Mouse (Mus musculus) left cerebral cortex, adult 2 months (tissue): ENCODE measurements around the gene Pabpn1. TPM values are rescaled to one million over a fixed set of nuclear protein-coding genes. Genes with fewer than 3 reads are reported as not detected.

Source experiments
- DNase-seq, 2 experiments: peaks; one replicate each; pipeline ENCODE4 v3.0.0; 2021 to 2022; ENCODE audit warnings: low spot score in 2 of 2, mixed read lengths in 1 of 2; ENCODE audit errors: extremely low spot score in 1 of 2
- H3K27ac ChIP-seq: fragments of 200-600 bp; 2 replicates; pipeline ENCODE4 v1.8.1; 2022
- H3K4me3 ChIP-seq: fragments of 200-600 bp; 2 replicates; pipeline ENCODE4 v1.8.1; 2022
- CTCF ChIP-seq: fragments of 200-600 bp; IDR thresholded peaks from 2 replicates; pipeline ENCODE4 v1.8.1; 2022; ENCODE audit warnings: antibody characterized with exemption, mild to moderate bottlenecking, moderate library complexity
- intact Hi-C: fragments of 180-260 bp; cut with DNase I; formaldehyde crosslinking; loops from one replicate; pipeline ENCODE4 v1.15.1; 2025
- total RNA-seq, 2 experiments: library from RNA; stranded (reverse); gene quantifications; 2 replicates each; pipeline ENCODE4 v1.2.3; 2021

Pabpn1 gene
- total RNA-seq, 2 experiments from 2014 or later, result 247 to 267 TPM

GRCm38 (mm10) chr14:54868026-54868425 lies 24.3 kb upstream of the Pabpn1 start:
- no peak for TF ChIP-seq CTCF
- intact Hi-C loops, result no loop called here
- DNase-seq, result no peak
- Histone ChIP-seq H3K4me3 (no peak overlapping the region), H3K27ac (no peak overlapping the region)

GRCm38 (mm10) chr14:54870861-54871260 lies 21.4 kb upstream of the Pabpn1 start, which contains the start of gene Homez:
Gene Homez (minus strand): TSS chr14:54870961.
- no peak for TF ChIP-seq CTCF
- Histone ChIP-seq H3K4me3 (no peak within 1 kb of the TSS), H3K27ac (no peak within 1 kb of the TSS)
- DNase-seq, result no peak
- intact Hi-C loops, result no loop called here

DNA sequence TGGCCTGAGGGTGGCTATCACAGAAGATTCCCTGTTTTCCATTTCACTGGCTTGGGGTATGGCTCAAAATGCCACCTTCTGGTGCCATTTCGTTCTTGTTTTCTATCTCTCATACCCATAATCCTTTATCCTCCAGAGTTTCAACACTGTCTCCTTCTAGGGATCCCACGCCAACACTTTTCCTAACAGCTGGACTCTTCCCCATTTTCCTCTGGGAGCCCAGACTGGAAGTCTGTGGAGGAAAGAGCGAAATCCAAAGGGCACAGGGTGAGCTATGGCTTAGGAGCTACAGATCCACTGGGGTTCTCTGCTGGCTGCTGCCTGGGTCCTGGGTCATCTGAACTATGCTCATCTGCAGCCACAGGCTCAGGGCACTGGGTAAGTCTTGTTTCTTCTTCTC lies 18.1 kb upstream of the Pabpn1 start:
- TF ChIP-seq CTCF, result no peak
- no peak overlapping the region for H3K4me3 ChIP-seq
- intact Hi-C loops, result no loop called here
- DNase-seq, result no peak
- H3K27ac ChIP-seq, result no peak overlapping the region

- no peak for TF ChIP-seq CTCF
- DNase-seq, result no peak
- intact Hi-C loops, result no loop called here
- Histone ChIP-seq H3K27ac (peak overlapping the region; percentile 97), H3K4me3 (peak overlapping the region; percentile 96)
Measured at GRCm38 (mm10) chr14:54875844-54876538, 16.3 kb upstream of the Pabpn1 start.

GRCm38 (mm10) chr14:54876539-54877047 lies 15.7 kb upstream of the Pabpn1 start:
- intact Hi-C loops, result no loop called here
- peak overlapping the region; percentile 96 for H3K4me3 ChIP-seq
- TF ChIP-seq CTCF, result no peak
- peak; percentile 91 to 92 for DNase-seq
- peak overlapping the region; percentile 97 for H3K27ac ChIP-seq

DNA sequence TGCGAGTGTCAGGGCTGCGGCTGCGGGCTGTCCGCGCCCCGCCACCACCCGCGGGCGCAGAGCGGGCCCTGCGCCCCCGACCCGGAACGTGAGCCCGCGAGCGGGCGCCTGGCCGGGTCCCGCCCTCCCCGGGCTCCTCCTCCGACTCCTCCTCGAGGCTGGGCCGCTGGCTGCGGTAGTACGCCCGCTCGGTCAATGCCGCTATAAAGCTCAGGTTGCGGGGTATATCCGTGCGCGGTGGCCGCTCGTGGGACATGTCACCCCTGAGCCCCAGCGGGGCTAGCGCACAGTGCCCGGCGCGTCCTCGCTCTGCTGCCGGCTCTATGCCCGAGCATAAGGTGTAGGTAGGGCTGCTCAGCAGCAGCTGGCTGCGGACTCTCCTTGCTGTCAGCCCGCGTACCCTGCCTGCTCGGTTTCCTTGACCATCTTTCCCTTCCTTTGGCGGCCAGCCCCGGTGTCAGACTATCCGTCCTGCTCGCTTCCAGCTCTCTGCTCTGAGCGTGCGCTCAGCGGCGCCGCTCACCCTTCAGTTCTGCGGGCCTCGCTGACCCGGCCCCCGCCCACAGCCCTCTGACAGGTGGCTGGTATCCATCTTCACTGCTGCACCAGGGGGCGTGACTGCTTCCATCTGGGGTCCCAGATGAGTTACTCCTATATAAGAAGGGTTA lies 15.1 kb upstream of the Pabpn1 start, which contains the start of gene Ppp1r3e:
Ppp1r3e (minus strand) TSS at position 503 of the 668 bp plus-strand sequence.
- TF ChIP-seq CTCF, result no peak; the same call in 1 of the 2 replicates
- intact Hi-C loops, result no loop called here
- DNase-seq, result peak; percentile 66 to 70
- Histone ChIP-seq H3K27ac (peak within 1 kb of the TSS; percentile 97), H3K4me3 (peak within 1 kb of the TSS; percentile 96)

GRCm38 (mm10) chr14:54883154-54884021 lies 8.9 kb upstream of the Pabpn1 start, which contains the start of the genes Bcl2l2 and Gm20521:
Gene Bcl2l2 (plus strand): TSS chr14:54883377.
Gene Gm20521 (plus strand): TSS chr14:54883441.
- Histone ChIP-seq H3K4me3 (peak within 1 kb of the TSS; percentile 86), H3K27ac (peak within 1 kb of the TSS; percentile 93)
- no peak for TF ChIP-seq CTCF
- DNase-seq, result peak; percentile 74 to 75
- intact Hi-C loops, result no loop called here

DNA sequence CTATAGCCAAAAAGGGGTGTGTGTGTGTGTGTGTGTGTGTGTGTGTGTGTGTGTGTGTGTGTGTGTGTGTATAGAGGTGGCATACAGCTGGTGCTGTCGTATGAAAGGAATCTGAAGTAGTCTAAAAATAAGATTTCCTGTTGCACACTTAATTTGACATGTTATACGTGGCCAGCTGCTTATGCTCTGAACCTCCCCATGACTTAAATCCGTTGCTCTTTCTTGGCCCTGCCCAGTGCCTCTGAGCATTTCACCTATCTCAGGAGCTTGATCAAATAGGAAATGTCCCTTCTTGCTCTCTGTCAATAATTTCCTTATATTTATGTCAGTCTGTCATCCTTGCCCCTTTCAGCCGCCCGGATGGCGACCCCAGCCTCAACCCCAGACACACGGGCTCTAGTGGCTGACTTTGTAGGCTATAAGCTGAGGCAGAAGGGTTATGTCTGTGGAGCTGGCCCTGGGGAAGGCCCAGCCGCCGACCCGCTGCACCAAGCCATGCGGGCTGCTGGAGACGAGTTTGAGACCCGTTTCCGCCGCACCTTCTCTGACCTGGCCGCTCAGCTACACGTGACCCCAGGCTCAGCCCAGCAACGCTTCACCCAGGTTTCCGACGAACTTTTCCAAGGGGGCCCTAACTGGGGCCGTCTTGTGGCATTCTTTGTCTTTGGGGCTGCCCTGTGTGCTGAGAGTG lies 8.1 kb upstream of the Pabpn1 start:
- no peak for DNase-seq
- TF ChIP-seq CTCF, result no peak
- peak overlapping the region; percentile 86 for H3K4me3 ChIP-seq
- intact Hi-C loops, result no loop called here
- peak overlapping the region; percentile 64; the same call in 1 of the 2 replicates for H3K27ac ChIP-seq

DNA sequence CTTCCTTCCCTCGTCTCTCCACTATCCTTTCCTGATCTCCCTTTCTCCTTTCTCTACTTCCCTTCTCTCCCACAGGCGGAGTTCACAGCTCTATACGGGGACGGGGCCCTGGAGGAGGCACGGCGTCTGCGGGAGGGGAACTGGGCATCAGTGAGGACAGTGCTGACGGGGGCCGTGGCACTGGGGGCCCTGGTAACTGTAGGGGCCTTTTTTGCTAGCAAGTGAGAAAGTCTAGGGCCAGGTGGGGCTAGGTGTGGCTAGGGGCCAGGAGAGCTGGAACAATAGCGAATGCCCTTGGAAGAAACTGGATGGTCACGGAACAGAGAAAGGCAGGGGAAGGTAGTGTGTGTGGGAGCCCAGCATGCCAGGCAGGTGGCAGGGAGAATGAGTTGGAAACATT lies 7.0 kb upstream of the Pabpn1 start:
- TF ChIP-seq CTCF, result no peak
- Histone ChIP-seq H3K27ac (no peak overlapping the region), H3K4me3 (no peak overlapping the region)
- DNase-seq, result no peak
- intact Hi-C loops, result loop anchor here (5.0 kb wide), 1 partner anchor 368 kb away; the partner anchor contains the start of gene Prmt5

DNA sequence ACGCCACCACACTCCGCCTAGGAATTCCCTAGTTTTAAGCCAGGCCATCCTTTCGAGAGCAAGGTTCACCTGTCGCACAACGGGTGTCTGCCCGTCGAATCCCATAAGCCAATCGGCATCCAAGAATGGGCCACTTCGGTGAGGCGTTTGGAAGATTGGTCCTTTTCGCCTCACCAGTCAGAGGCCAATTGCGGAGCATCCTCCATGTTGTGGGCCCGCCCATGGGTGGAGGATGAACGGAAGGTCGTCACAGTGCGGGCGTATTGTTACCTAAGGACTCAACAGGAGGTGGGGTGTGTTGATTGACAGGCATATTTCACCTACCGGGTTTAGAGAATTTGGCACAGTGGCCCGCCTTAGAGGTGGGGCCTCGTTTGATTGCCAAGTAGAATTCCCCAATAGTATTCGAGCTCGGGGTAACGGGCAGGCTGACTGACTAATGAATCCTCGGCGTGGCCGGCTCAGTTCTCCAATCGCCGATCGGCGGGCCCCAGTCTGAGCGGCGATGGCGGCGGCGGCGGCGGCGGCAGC lies 1.4 kb downstream of the Pabpn1 start:
- Histone ChIP-seq H3K27ac (peak overlapping the region; percentile 91), H3K4me3 (peak overlapping the region; percentile 96)
- intact Hi-C loops, result loop anchor here (1.0 kb wide), 1 partner anchor 121 kb away; no protein-coding TSS in a partner anchor
- peak; percentile 97 to 98 for DNase-seq
- no peak for TF ChIP-seq CTCF
